Mouse (Mus musculus) cerebellum, adult 11 months (tissue): ENCODE measurements around the gene Gm20388.

Experiments used
- DNase-seq: peaks from one replicate; pipeline ENCODE4 v3.0.0; 2022

Gm20388 gene

GRCm38 (mm10) chr8:124098953-124099622 lies 4188.4 kb downstream of the Gm20388 start:
- DNase-seq = no peak

DNA sequence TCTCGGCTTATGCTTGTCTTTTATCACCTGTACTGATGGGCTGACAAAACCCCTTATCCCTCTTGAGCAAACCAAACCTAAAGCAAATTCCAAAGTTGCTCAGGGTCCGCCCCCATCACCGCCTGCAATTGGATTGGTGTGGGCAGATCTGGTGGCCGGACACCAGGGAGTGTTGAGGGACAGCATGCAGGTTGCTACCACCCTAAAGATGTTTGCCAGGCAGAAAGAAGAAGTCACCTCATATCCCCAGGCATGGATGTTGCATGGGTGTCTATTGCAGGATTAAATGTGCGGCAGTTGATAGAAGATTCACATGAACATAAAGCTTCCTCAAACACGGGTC lies 4189.0 kb downstream of the Gm20388 start:
- no peak for DNase-seq

DNA sequence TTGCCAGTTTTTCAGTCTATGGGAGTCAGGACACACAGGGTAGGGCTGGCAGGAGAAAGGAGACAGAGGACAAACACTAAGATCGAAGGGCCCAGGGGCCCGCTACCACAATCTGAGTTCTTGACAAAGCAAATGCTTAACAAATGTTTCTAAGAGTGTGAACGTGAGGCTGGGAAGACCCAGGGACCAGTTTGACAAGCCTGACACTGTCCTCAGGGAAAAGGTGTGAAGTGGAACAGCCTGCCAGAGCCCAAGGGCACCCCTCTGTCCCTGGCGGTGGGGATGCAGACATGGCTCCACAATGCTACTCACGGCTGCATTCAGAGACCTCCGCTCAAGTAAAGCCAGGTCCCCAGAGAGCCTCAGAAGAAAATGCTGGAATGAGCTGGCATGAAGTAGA lies 4195.2 kb downstream of the Gm20388 start:
- no peak for DNase-seq

DNA sequence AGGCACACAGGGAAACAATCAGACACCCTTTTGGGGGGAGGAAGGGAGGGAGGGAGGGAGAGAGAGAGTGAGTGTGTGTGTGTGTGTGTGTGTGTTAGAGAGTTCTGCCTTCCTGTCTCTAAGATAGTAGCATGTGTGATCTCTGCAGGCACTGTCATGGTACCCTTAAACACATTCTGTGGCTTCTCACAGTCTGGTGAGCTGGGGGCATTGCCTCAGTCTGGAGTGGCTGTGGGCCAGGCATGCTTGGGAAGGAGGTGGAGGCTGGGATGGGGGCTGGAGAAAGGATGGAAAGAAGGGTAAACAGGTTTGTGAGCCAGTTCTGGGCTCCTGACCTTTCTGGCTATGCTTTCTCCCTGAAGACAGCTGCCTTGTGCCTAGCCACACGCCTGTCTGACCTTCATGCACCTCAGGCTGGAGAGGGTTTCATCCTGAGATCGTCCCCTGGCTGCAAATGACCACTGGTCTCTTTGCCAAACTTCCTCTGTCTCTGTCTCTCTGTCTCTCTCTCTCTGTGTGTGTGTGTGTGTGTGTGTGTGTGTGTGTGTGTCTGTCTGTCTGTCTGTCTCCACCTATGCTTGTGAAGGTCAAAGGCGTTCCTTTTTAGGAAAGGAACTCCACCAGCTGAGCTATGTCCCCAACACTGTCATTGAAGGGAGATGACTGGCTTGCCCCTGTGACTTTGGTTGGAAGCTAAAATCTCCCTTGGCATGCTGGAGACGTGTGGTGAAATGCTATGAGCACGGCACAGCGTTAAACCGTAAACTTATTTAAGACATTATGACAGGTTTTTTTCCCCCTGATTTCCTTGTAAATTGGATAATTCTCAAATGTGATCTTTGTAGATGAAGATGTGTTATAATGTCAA lies 4195.9 kb downstream of the Gm20388 start:
- DNase-seq = no peak

DNA sequence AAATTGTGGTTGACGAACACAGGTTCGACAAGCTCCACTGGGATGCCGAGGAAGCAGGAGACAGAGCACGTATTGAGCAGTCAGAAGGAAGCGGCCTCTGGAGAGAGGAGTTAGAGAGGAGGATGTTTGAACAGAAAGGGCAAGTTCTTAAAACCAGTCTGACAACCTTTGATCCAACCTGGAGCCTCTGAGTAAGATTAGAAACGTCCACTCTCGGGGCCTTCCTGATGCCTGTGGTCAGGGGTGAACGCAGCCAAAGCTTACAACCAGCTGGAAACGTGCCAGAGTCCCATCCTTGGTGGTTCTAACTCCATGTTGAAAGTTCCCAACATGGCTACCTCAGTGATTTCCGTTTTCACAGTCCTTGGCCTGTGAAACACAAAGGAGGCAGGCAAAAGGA lies 4202.5 kb downstream of the Gm20388 start:
- DNase-seq = no peak

- DNase-seq = no peak
Observed at GRCm38 (mm10) chr8:124125241-124125640, 4214.6 kb downstream of the Gm20388 start.

DNA sequence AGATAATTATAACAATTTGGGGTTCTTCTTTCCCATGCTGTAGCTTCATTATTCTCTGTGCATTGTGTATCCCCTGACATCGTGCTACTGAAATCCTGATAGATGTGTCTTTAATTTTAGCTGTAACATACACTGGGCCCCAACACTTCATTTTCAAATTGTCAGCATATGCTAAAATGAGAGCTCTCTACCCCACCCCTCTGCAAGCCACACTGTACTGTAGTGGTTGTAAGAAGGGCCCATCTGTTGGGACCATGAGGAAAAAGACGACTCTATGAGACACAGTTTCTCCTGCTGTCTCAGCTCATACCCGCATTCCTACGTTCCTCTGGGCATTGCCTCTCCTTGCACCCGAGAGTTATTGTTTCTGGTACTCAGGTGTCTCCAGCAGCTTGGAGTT lies 4226.6 kb downstream of the Gm20388 start:
- no peak for DNase-seq

DNA sequence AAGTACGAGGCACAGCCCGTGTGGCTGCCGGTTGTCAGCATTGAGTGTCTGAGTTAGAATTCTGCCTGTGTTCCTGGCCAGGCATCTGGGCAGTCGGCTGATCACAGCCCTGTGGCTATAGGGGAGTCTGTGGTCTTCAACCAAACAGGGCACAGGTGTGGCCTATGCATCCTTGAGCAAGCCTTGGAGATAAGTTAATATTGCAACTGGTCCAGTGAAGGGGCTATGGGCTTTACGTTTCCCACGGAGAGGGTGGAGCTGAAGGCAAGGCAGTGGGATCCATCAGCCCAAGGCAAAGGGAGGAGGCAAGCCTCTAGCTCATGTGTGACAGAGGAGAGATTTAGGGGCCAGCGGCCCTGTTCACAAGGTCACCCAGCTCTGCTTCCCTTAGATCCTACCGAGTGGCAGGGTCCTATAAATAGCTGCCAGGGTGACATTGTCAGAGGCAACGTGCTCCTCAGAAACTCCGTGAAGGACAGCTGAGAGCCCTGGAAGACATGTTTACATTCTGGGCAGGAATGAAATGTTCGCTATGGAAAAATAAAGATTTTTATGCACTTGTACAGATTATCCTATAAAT lies 4229.7 kb downstream of the Gm20388 start:
- no peak for DNase-seq

GRCm38 (mm10) chr8:124140868-124141431 lies 4230.3 kb downstream of the Gm20388 start:
- DNase-seq = no peak

GRCm38 (mm10) chr8:124141681-124142391 lies 4231.2 kb downstream of the Gm20388 start:
- DNase-seq = peak; percentile 62

GRCm38 (mm10) chr8:124143003-124143402 lies 4232.4 kb downstream of the Gm20388 start:
- no peak for DNase-seq

DNA sequence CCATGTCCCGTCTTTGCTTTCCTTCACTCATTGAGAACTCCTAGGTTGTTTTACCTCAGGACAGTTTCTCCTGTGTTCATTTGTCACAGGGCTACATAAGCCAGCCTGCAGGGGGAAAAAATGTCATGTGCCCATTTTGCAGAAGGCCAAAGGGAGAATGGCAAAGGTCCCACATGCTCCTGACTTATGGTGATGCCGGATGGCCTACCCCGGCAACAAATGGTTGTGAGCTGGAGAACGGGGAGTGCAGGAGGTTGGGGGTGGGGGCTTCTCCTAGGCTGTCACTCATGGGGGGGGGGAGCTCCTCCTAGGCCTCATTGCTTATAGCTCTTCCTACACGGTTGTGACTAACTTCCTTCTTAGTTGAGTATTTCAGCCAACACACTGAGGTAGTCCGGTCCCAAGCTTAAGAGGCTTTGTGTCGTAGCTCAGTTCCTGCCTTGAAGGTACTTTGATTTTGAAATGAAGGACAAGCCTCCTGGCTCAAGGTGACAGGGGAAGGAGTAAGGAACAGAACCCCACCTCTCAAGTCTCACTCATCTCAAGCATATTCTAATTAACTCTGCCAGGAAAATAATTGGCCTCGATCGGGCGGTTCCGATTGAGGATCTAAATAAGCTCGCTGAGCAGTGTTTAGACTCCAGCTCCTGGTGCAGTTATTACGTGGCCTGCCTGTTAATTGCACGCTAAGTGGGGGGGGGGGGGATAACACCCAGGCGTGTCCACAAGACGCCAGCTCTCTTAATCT lies 4233.4 kb downstream of the Gm20388 start:
- no peak for DNase-seq

DNA sequence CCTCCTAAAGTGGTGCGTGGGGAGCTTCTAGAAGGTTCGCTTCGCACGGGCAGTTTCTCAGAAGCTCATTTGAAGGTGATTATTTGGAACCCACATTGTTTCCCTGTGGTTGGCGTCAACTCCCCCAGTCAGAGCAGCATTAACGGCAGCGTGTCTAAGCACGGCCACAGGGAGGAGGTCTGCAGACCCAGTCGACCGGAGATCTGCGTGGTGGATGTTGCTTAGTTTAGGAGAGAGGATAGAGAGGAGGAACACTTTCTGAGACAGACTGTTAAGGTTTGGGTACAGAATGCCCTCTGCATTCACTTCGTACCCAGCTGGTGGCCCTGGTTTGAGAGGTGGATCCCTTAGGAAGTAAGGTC lies 4234.0 kb downstream of the Gm20388 start:
- DNase-seq = no peak

DNA sequence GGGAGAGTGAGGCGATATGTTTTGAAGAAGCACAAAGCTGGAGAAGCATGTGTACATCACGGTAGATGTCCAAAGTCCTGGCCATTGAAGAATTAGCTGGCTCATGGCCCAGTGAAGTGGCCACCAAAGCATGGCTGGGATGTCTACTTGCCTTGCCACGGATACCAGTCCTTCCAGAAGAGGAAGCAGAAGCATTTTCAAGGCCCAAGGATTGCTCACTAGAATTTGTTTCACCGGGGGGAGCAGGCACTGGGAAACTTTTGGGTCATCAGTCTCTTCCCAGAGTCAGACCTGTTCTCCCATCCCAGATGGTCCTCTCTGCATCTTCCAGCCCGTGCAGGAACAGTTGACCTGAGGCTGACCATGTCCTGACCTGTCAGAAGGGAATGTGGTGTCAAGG lies 4235.6 kb downstream of the Gm20388 start:
- no peak for DNase-seq

DNA sequence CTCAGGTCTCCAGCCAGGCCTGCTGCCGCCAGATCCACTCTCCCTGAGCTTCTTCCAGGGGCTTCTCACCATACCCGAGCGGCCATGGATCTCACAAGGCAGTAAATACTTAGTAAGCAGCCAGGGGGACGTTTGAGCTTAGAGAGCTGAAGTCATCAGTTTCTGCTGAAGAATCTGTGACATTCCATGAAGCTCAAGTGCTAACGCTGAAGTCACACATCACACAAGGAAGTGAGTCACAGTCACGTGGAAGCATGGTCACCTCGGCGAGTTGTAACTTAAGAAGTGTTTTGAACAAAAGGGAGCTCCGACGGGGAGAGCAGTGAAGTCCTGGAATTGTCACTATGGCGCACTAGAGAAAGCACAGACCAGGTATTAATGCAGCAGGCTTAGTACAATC lies 4239.4 kb downstream of the Gm20388 start:
- no peak for DNase-seq

GRCm38 (mm10) chr8:124150536-124150935 lies 4239.9 kb downstream of the Gm20388 start:
- no peak for DNase-seq

GRCm38 (mm10) chr8:124151881-124152280 lies 4241.2 kb downstream of the Gm20388 start:
- DNase-seq = no peak

DNA sequence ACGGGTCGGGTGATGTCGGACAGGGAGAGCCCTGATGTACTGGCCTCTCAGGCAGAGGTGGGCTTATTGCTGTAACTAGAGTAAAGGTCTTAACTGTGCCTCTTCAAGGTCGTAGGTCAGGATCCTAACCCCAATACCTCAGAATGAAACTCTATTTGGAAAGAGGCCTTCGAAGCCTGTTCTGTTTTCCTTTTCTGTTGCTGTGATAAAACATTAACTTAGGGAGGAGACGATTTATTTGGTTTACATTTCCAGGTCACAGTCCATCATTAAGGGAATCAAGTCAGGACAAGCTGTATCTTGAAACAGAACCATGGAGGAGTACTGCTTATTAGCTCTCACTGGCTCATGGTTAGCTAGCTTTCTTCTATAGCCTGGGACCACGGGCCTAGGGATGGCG lies 4242.1 kb downstream of the Gm20388 start:
- no peak for DNase-seq

- DNase-seq = no peak
Observed at GRCm38 (mm10) chr8:124156324-124156723, 4245.7 kb downstream of the Gm20388 start.

GRCm38 (mm10) chr8:124161683-124162082 lies 4251.0 kb downstream of the Gm20388 start:
- DNase-seq = no peak

GRCm38 (mm10) chr8:124163258-124163657 lies 4252.6 kb downstream of the Gm20388 start:
- DNase-seq = no peak

DNA sequence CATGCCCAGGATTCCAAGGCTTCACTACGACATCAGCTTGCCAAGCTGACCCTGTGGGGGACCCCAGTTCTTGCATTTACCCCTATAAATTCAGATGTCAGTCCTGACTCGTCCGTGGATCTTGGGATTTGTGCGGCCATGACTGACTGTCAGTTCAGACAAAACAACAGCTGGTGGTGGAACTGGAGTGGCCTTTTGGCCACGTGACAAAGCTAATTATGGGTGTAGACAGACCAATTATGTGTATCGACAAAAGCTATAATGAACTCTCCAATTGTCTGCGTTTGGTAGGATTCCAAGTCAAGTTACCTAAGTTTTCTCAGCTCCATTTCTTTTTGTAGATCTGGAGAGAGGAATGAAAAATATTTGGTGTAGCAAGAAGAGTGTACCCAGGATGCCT lies 4259.1 kb downstream of the Gm20388 start:
- no peak for DNase-seq
